In the genomic region with DNA sequence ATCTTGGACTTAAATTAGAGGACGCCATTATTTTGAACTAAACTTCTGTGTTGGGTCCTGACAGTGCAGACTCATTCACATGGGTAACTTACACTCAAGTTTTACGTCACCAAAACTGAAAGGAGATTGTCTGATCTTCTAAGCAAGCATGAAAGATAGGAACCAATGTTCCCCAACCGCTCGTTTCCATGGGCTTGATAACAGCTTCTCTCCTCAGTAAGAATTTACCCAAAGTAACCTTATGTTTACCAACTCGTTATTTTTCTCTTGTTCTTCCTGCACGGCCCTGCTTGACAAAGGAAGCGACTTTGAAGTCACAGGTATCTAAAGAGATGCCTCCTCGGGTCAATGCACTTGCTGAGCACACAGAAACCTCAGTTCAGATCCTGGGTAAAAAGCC, we compare ENCODE assay signal across 21 mouse cellular contexts.
DNase-seq lines count a peak whose midpoint lies in the region; ATAC-seq and TF ChIP-seq lines count a peak whose summit lies in the region.
"Had no signal": no experiment of that assay in that cellular context is flagged by ENCODE, and none has a peak within 500 bp of the region (broad histone marks: within the 10 kb centered on the region; RNA-seq: fewer than 3 reads in every experiment).

No protein-coding gene starts in this region.

- no peaks in the 10 kb centered on the region for H3K27me3 ChIP-seq in spleen, adult 2 months (ENCODE audit: control insufficient read depth, insufficient read depth, low read length)
- no peaks in the 10 kb centered on the region for H3K27me3 ChIP-seq in small intestine, adult 2 months (ENCODE audit: control insufficient read depth, insufficient read depth, low read length)
- H3K27me3 ChIP-seq: Patski had no signal

- no peak for TF ChIP-seq CTCF in spleen, adult 2 months (IDR thresholded peaks at IDR 0.05; ENCODE audit: extremely low read depth, insufficient read depth, insufficient read length, insufficient replicate concordance)
- no peak for TF ChIP-seq CTCF in small intestine, adult 2 months (IDR thresholded peaks at IDR 0.05; ENCODE audit: extremely low read depth, insufficient read length, insufficient replicate concordance, low read depth, low read length)

- 35% methylated on average over 8 of the region's 8 CpGs for WGBS in spleen, adult 2 months
- WGBS in small intestine, adult 2 months, result 68% methylated on average over 8 of the region's 8 CpGs

- no peak; the same call in 1 of the 2 replicates for TF ChIP-seq POLR2A in spleen, adult 2 months (IDR thresholded peaks at IDR 0.05; ENCODE audit: low read depth, low read length)
- no peak for TF ChIP-seq POLR2A in small intestine, adult 2 months (IDR thresholded peaks at IDR 0.05; ENCODE audit: low read depth, low read length)

- H3K4me1 ChIP-seq in spleen, adult 2 months (ENCODE audit: control insufficient read depth, insufficient read depth, insufficient read length), result peaks cover 54% of the 10 kb centered on the region
- H3K4me1 ChIP-seq in small intestine, adult 2 months (ENCODE audit: control insufficient read depth, insufficient read depth, insufficient read length, low read length), result peaks cover 40% of the 10 kb centered on the region

- DNase-seq in spleen, adult 2 months (ENCODE audit: low read depth in 1 of 2, low spot score in 2 of 2), result no peak
- no peak for DNase-seq in spleen, adult 18-20 months
- peak; percentile 62 for DNase-seq in T-cell, adult 2 months (ENCODE audit: low spot score)
- DNase-seq in kidney, postnatal 14 days, result no peak
- DNase-seq in cerebellum, postnatal 25 days, result no peak
- DNase-seq: adrenal gland, adult 2 months; adrenal gland, postnatal 25 days; cerebellum, adult 18-20 months; cerebellum, adult 9-11 months; gastrocnemius, adult 2 months; gastrocnemius, postnatal 36 days; heart, adult 2 months; heart, postnatal 14 days had no signal

- H3K4me3 ChIP-seq in spleen, adult 2 months (ENCODE audit: extremely low read depth, insufficient read depth, insufficient read length), result no peak overlapping the region
- no peak overlapping the region for H3K4me3 ChIP-seq in small intestine, adult 2 months (ENCODE audit: low read depth, low read length)
- H3K4me3 ChIP-seq: embryonic facial prominence, embryonic 10.5 days; gastrocnemius, adult 2 months; heart, adult 2 months; heart, embryonic 15.5 days; hindbrain, embryonic 13.5 days had no signal

- peak; percentile 7 for ATAC-seq in CD4-positive, CD25-positive, alpha-beta regulatory T cell, adult 4 months
- ATAC-seq: forebrain, embryonic 14.5 days; hindbrain, postnatal 0 days; Patski had no signal

- H3K27ac ChIP-seq in spleen, adult 2 months (ENCODE audit: insufficient read depth, low read length), result peak overlapping the region; percentile 85
- 0 out of 2 replicates have a peak overlapping the region, but pooled peaks have one; percentile 19 for H3K27ac ChIP-seq in small intestine, adult 2 months (ENCODE audit: insufficient read depth, low read depth, low read length)
- H3K27ac ChIP-seq: embryonic facial prominence, embryonic 10.5 days; gastrocnemius, adult 2 months; heart, adult 2 months; heart, embryonic 15.5 days; hindbrain, embryonic 13.5 days; hindbrain, postnatal 0 days had no signal

- H3K36me3 ChIP-seq in spleen, adult 2 months (ENCODE audit: control insufficient read depth, insufficient read depth, low read length), result no peaks in the 10 kb centered on the region
- no peaks in the 10 kb centered on the region for H3K36me3 ChIP-seq in small intestine, adult 2 months (ENCODE audit: control insufficient read depth, insufficient read depth, low read length)
- H3K36me3 ChIP-seq: embryonic facial prominence, embryonic 10.5 days; heart, embryonic 15.5 days; hindbrain, embryonic 13.5 days had no signal
